ENCODE assay signal across 9 mouse cellular contexts in genomic region chr12:84191770-84192169, GRCm38 (mm10). TPM values are rescaled to one million over a fixed set of nuclear protein-coding genes. Genes with fewer than 3 reads are reported as not detected.
DNase-seq lines count a peak whose midpoint lies in the region; ATAC-seq and TF ChIP-seq lines count a peak whose summit lies in the region.
"Had no signal": no experiment of that assay in that cellular context is flagged by ENCODE, and none has a peak within 500 bp of the region (broad histone marks: within the 10 kb centered on the region; RNA-seq: fewer than 3 reads in every experiment).

No protein-coding gene starts in this region.

- no peak for DNase-seq in left cerebral cortex, adult 2 months (ENCODE audit: extremely low spot score in 1 of 2, low spot score in 2 of 2)
- no peak for DNase-seq in left cerebral cortex, adult 8-10 months (ENCODE audit: low spot score in 2 of 2)
- DNase-seq in urinary bladder, adult 18-20 months (ENCODE audit: low spot score in 2 of 2): no peak
- no peak for DNase-seq in T-cell, adult 2 months (ENCODE audit: low spot score)
- no peak for DNase-seq in cerebellum, postnatal 4 days (ENCODE audit: low spot score in 2 of 2)
- DNase-seq: adrenal gland, postnatal 14 days had no signal

- intact Hi-C loops in left cerebral cortex, adult 2 months (cut with DNase I): loop anchor here (2.0 kb wide), 1 partner anchor 17 kb away; no protein-coding TSS in a partner anchor

- no peaks in the 10 kb centered on the region for H3K9me3 ChIP-seq in embryonic facial prominence, embryonic 12.5 days
- H3K9me3 ChIP-seq in intestine, postnatal 0 days (ENCODE audit: control insufficient read depth): no peaks in the 10 kb centered on the region
- no peaks in the 10 kb centered on the region for H3K9me3 ChIP-seq in neural tube, embryonic 15.5 days (replicated peaks)

- peaks cover 2% of the 10 kb centered on the region; the same call in 1 of the 2 replicates for H3K36me3 ChIP-seq in embryonic facial prominence, embryonic 12.5 days
- H3K36me3 ChIP-seq in intestine, postnatal 0 days (ENCODE audit: control insufficient read depth, insufficient read depth): 0 out of 2 replicates have a peak, but pooled peaks cover under 1% of the 10 kb centered on the region
- no peaks in the 10 kb centered on the region for H3K36me3 ChIP-seq in neural tube, embryonic 15.5 days

- H3K4me2 ChIP-seq in embryonic facial prominence, embryonic 12.5 days (replicated peaks): peak overlapping the region; percentile 90
- peak overlapping the region; percentile 99 for H3K4me2 ChIP-seq in intestine, postnatal 0 days (replicated peaks; ENCODE audit: low read depth)
- H3K4me2 ChIP-seq in neural tube, embryonic 15.5 days: peak overlapping the region; percentile 92

- H3K4me1 ChIP-seq in embryonic facial prominence, embryonic 12.5 days: peaks cover 80% of the 10 kb centered on the region
- peaks cover 29% of the 10 kb centered on the region for H3K4me1 ChIP-seq in intestine, postnatal 0 days (replicated peaks; ENCODE audit: control insufficient read depth, insufficient read depth, low read length)
- peaks cover 82% of the 10 kb centered on the region for H3K4me1 ChIP-seq in neural tube, embryonic 15.5 days

- WGBS in embryonic facial prominence, embryonic 12.5 days: 16% methylated on average over 5 of the region's 5 CpGs
- WGBS in intestine, postnatal 0 days: 29% methylated on average over 5 of the region's 5 CpGs
- 9% methylated on average over 5 of the region's 5 CpGs for WGBS in neural tube, embryonic 15.5 days

- peak overlapping the region; percentile 89 for H3K9ac ChIP-seq in embryonic facial prominence, embryonic 12.5 days
- H3K9ac ChIP-seq in intestine, postnatal 0 days (ENCODE audit: low read depth, low read length): peak overlapping the region; percentile 91
- peak overlapping the region; percentile 85 for H3K9ac ChIP-seq in neural tube, embryonic 15.5 days (replicated peaks)

- TF ChIP-seq CTCF in left cerebral cortex, adult 2 months (IDR thresholded peaks at IDR 0.05): no peak
- no peak for TF ChIP-seq CTCF in intestine, postnatal 0 days (IDR thresholded peaks at IDR 0.05; ENCODE audit: low read depth)

- ATAC-seq in embryonic facial prominence, embryonic 12.5 days (ENCODE audit: insufficient number of reproducible peaks, insufficient read depth, low FRiP score, low TSS enrichment): no peak
- ATAC-seq in intestine, postnatal 0 days: no peak
- no peak for ATAC-seq in neural tube, embryonic 15.5 days (ENCODE audit: low FRiP score)

- H3K27me3 ChIP-seq in embryonic facial prominence, embryonic 12.5 days: no peaks in the 10 kb centered on the region
- no peaks in the 10 kb centered on the region for H3K27me3 ChIP-seq in intestine, postnatal 0 days (replicated peaks; ENCODE audit: control insufficient read depth, insufficient read depth, low read length)
- H3K27me3 ChIP-seq in neural tube, embryonic 15.5 days (replicated peaks): no peaks in the 10 kb centered on the region

- no peak overlapping the region for H3K27ac ChIP-seq in left cerebral cortex, adult 2 months
- no peak overlapping the region for H3K27ac ChIP-seq in embryonic facial prominence, embryonic 12.5 days
- no peak overlapping the region for H3K27ac ChIP-seq in intestine, postnatal 0 days (ENCODE audit: low read depth, low read length)
- H3K27ac ChIP-seq in neural tube, embryonic 15.5 days (replicated peaks): no peak overlapping the region

- peak overlapping the region; percentile 90 for H3K4me3 ChIP-seq in left cerebral cortex, adult 2 months
- H3K4me3 ChIP-seq in embryonic facial prominence, embryonic 12.5 days: peak overlapping the region; percentile 75
- peak overlapping the region; percentile 58 for H3K4me3 ChIP-seq in intestine, postnatal 0 days (ENCODE audit: low read depth, low read length)
- peak overlapping the region; percentile 81 for H3K4me3 ChIP-seq in neural tube, embryonic 15.5 days (replicated peaks)

RNA-seq across cellular contexts. Expression of gene Elmsan1, which starts 26.9 kb away (rescaled TPM):
- total RNA-seq in left cerebral cortex, adult 2 months (2021): 10 to 100 TPM; 16.6 to 22.8 TPM
- 10 to 100 TPM; 17.8 to 23.3 (median 20.3) TPM for total RNA-seq in left cerebral cortex, adult 8-10 months (2022)
- polyA plus RNA-seq in embryonic facial prominence, embryonic 12.5 days (2016; fragmentation: Nextera tagmentation; extraction: Ambion mirVana): 7.9 and 9.0 TPM in 2 replicates
- 4.4 and 4.9 TPM in 2 replicates for polyA plus RNA-seq in intestine, postnatal 0 days (2015; fragmentation: Nextera tagmentation; extraction: Ambion mirVana)
- polyA plus RNA-seq in neural tube, embryonic 15.5 days (2015; fragmentation: Nextera tagmentation; extraction: Ambion mirVana): 4.0 and 5.4 TPM in 2 replicates

RNA-seq across cellular contexts. Expression of gene Pnma1, which starts 43.5 kb away (rescaled TPM):
- 1 to 10 TPM; 4.8 to 5.1 TPM for total RNA-seq in left cerebral cortex, adult 2 months (2021)
- 1 to 10 TPM; 5.1 to 6.3 (median 5.8) TPM for total RNA-seq in left cerebral cortex, adult 8-10 months (2022)
- polyA plus RNA-seq in embryonic facial prominence, embryonic 12.5 days (2016; fragmentation: Nextera tagmentation; extraction: Ambion mirVana): 1.4 and 1.5 TPM in 2 replicates
- polyA plus RNA-seq in intestine, postnatal 0 days (2015; fragmentation: Nextera tagmentation; extraction: Ambion mirVana): 0.30 and 0.43 TPM in 2 replicates
- polyA plus RNA-seq in neural tube, embryonic 15.5 days (2015; fragmentation: Nextera tagmentation; extraction: Ambion mirVana): 3.2 and 3.8 TPM in 2 replicates
